Mouse (Mus musculus) myocyte (in vitro differentiated cells): ENCODE data around the gene Myh9.

Experiments used
- E2F4 ChIP-seq: IDR thresholded peaks from one replicate; pipeline ENCODE4 v1.6.1; 2011; ENCODE audit warnings: mild to moderate bottlenecking, control low read depth, moderate library complexity; ENCODE audit not compliant: insufficient read depth
- MAX ChIP-seq: IDR thresholded peaks from one replicate; pipeline ENCODE4 v1.6.1; 2011; ENCODE audit warnings: low read depth, mild to moderate bottlenecking, control low read depth
- MYOG ChIP-seq, 3 experiments: IDR thresholded peaks; one replicate each; pipeline ENCODE4 v1.6.1; 2011; ENCODE audit warnings: control low read depth in 2 of 3, low read depth in 2 of 3, mild to moderate bottlenecking in 2 of 3; ENCODE audit not compliant: insufficient read length in 2 of 3, control insufficient read depth in 1 of 3, insufficient read depth in 1 of 3
- POLR2A ChIP-seq: IDR thresholded peaks from one replicate; pipeline ENCODE4 v1.6.1; 2011; ENCODE audit warnings: low read depth, mild to moderate bottlenecking, control low read depth, moderate library complexity; ENCODE audit not compliant: insufficient read length
- SRF ChIP-seq: IDR thresholded peaks from one replicate; pipeline ENCODE4 v1.6.1; 2011; ENCODE audit warnings: low read depth; ENCODE audit not compliant: control insufficient read depth, insufficient read length
- TCF12 ChIP-seq: IDR thresholded peaks from one replicate; pipeline ENCODE4 v1.6.1; 2011; ENCODE audit warnings: mild to moderate bottlenecking, control low read depth; ENCODE audit not compliant: poor library complexity, insufficient read depth, severe bottlenecking
- TCF3 ChIP-seq: IDR thresholded peaks from one replicate; pipeline ENCODE4 v1.6.1; 2011; ENCODE audit warnings: low read depth, control low read depth; ENCODE audit not compliant: insufficient read length
- USF1 ChIP-seq: IDR thresholded peaks from one replicate; pipeline ENCODE4 v1.6.1; 2011; ENCODE audit warnings: low read depth, mild to moderate bottlenecking, control low read depth, moderate library complexity

GRCm38 (mm10) chr15:77761561-77762380 is 80.2 kb downstream of the Myh9 start:
- TF ChIP-seq POLR2A (peak; percentile 52), MYOG (IDR thresholded peaks at IDR 0.05; ENCODE audit: control insufficient read depth in 1 of 3, insufficient read depth in 1 of 3, insufficient read length in 2 of 3, low read depth in 2 of 3) (no peak), TCF12 (no peak), E2F4 (no peak), USF1 (no peak), SRF (no peak), MAX (no peak), TCF3 (no peak)
